Comparison of ENCODE assay signal across 26 mouse cellular contexts in the genomic region with DNA sequence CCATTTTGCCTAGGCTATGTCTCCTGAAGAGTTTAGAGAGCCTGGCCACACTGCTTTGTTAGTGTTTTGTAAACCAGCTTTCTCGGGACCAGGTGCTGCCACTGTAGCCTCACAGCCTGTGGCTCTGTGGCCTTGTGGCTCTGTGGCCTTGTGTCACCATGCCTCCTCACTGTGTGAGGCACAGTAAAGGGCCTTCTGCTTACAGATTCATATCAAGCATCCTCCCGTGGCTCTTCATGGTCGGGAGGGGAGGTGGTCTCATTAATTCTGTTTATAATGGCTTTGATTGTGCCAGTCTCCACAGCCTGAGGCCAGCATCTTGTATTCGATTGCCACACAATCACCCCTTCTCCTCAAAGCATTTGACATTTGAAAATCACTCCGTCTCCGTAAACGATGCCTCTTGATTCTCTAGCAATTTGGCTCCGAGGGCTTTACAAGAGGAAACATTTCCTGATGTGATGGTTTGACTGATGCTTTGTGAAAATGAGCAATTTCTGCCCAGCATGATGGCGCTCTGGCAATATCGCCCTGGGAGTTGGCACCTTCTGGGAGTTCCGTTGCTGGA. TPM values are rescaled to one million over a fixed set of nuclear protein-coding genes. Genes with fewer than 3 reads are reported as not detected.
DNase-seq lines count a peak whose midpoint lies in the region; ATAC-seq lines count a peak whose summit lies in the region.
"Had no signal": no experiment of that assay in that cellular context is flagged by ENCODE, and none has a peak within 500 bp of the region (broad histone marks: within the 10 kb centered on the region; RNA-seq: fewer than 3 reads in every experiment).

No protein-coding gene starts in this region.

- no peak overlapping the region for H3K4me2 ChIP-seq in forebrain, embryonic 14.5 days (ENCODE audit: low read length)
- H3K4me2 ChIP-seq in forebrain, embryonic 16.5 days (ENCODE audit: low read length): no peak overlapping the region
- no peak overlapping the region for H3K4me2 ChIP-seq in midbrain, embryonic 14.5 days (ENCODE audit: low read length)
- H3K4me2 ChIP-seq: hindbrain, embryonic 15.5 days; intestine, embryonic 15.5 days; liver, embryonic 12.5 days; stomach, embryonic 15.5 days had no signal

- H3K9ac ChIP-seq in forebrain, embryonic 14.5 days (ENCODE audit: low read length): no peak overlapping the region
- no peak overlapping the region for H3K9ac ChIP-seq in forebrain, embryonic 16.5 days (replicated peaks; ENCODE audit: low read depth, low read length)
- H3K9ac ChIP-seq in midbrain, embryonic 14.5 days (replicated peaks; ENCODE audit: low read length): no peak overlapping the region
- H3K9ac ChIP-seq: hindbrain, embryonic 15.5 days; intestine, embryonic 15.5 days; liver, embryonic 12.5 days; liver, postnatal 0 days; stomach, embryonic 15.5 days had no signal

- peaks cover 2% of the 10 kb centered on the region; the same call in 1 of the 2 replicates for H3K4me1 ChIP-seq in forebrain, embryonic 14.5 days (ENCODE audit: control insufficient read depth, insufficient read depth, low read length)
- H3K4me1 ChIP-seq in forebrain, embryonic 16.5 days (replicated peaks; ENCODE audit: control insufficient read depth, insufficient read depth, low read length): peaks cover 5% of the 10 kb centered on the region; the same call in 1 of the 2 replicates
- H3K4me1 ChIP-seq in midbrain, embryonic 10.5 days: no peaks in the 10 kb centered on the region
- H3K4me1 ChIP-seq in midbrain, embryonic 14.5 days (ENCODE audit: control insufficient read depth, insufficient read depth, low read length): no peaks in the 10 kb centered on the region
- H3K4me1 ChIP-seq: intestine, embryonic 15.5 days; liver, embryonic 12.5 days; stomach, embryonic 15.5 days had no signal

- ATAC-seq in forebrain, embryonic 14.5 days: peak; percentile 46; the same call in 1 of the 2 replicates
- ATAC-seq in forebrain, embryonic 16.5 days: no peak
- no peak for ATAC-seq in midbrain, embryonic 14.5 days (ENCODE audit: low FRiP score, low TSS enrichment)
- ATAC-seq: intestine, embryonic 15.5 days; liver, embryonic 12.5 days; liver, postnatal 0 days; midbrain, embryonic 16.5 days had no signal

- H3K9me3 ChIP-seq in forebrain, embryonic 14.5 days (replicated peaks; ENCODE audit: control insufficient read depth, low read length): no peaks in the 10 kb centered on the region
- H3K9me3 ChIP-seq in forebrain, embryonic 16.5 days (ENCODE audit: control insufficient read depth, low read length): no peaks in the 10 kb centered on the region
- H3K9me3 ChIP-seq in midbrain, embryonic 10.5 days (replicated peaks): no peaks in the 10 kb centered on the region
- H3K9me3 ChIP-seq in midbrain, embryonic 14.5 days (ENCODE audit: control insufficient read depth, low read length): no peaks in the 10 kb centered on the region
- H3K9me3 ChIP-seq: G1E; hindbrain, embryonic 15.5 days; intestine, embryonic 15.5 days; liver, embryonic 12.5 days; stomach, embryonic 15.5 days had no signal

- WGBS in forebrain, embryonic 14.5 days: 36% methylated on average over 11 of the region's 11 CpGs
- WGBS in forebrain, embryonic 16.5 days: 25% methylated on average over 11 of the region's 11 CpGs
- WGBS in midbrain, embryonic 10.5 days: 87% methylated on average over 11 of the region's 11 CpGs
- WGBS in midbrain, embryonic 14.5 days: 56% methylated on average over 11 of the region's 11 CpGs

- DNase-seq in forebrain, embryonic 14.5 days (ENCODE audit: low spot score): peak; percentile 34
- DNase-seq in midbrain, embryonic 10.5 days (ENCODE audit: low spot score): no peak
- no peak for DNase-seq in midbrain, embryonic 14.5 days
- DNase-seq in retina, postnatal 1 day: peak; percentile 50
- no peak for DNase-seq in retina, embryonic 14.5 days (ENCODE audit: low spot score)
- no peak for DNase-seq in layer of hippocampus, adult 8-10 months (ENCODE audit: low spot score in 2 of 2)
- DNase-seq: adrenal gland, adult 8-10 months; cerebellum, adult 8-10 months; cerebellum, postnatal 25 days; gastrocnemius, postnatal 14 days; heart, postnatal 14 days; kidney, adult 2 months; kidney, postnatal 36 days; left cerebral cortex, postnatal 4 days; liver, postnatal 0 days; lung, postnatal 36 days; right cerebral cortex, postnatal 14 days had no signal

- H3K27me3 ChIP-seq in forebrain, embryonic 14.5 days (replicated peaks; ENCODE audit: control insufficient read depth, insufficient read depth, low read length): no peaks in the 10 kb centered on the region; the same call in 1 of the 2 replicates
- H3K27me3 ChIP-seq in forebrain, embryonic 16.5 days (replicated peaks; ENCODE audit: control insufficient read depth, insufficient read depth, low read length): no peaks in the 10 kb centered on the region
- H3K27me3 ChIP-seq in midbrain, embryonic 10.5 days (ENCODE audit: low read depth, poor library complexity, severe bottlenecking): no peaks in the 10 kb centered on the region
- H3K27me3 ChIP-seq in midbrain, embryonic 14.5 days (ENCODE audit: control insufficient read depth, insufficient read depth, low read length): no peaks in the 10 kb centered on the region
- H3K27me3 ChIP-seq: hindbrain, embryonic 15.5 days; intestine, embryonic 15.5 days; liver, embryonic 12.5 days; stomach, embryonic 15.5 days had no signal

- no peak overlapping the region; the same call in 1 of the 2 replicates for H3K27ac ChIP-seq in forebrain, embryonic 14.5 days (ENCODE audit: low read depth, low read length)
- H3K27ac ChIP-seq in forebrain, embryonic 16.5 days (ENCODE audit: low read length): no peak overlapping the region
- H3K27ac ChIP-seq in midbrain, embryonic 10.5 days (replicated peaks): peak overlapping the region; percentile 1; the same call in 1 of the 2 replicates
- no peak overlapping the region for H3K27ac ChIP-seq in midbrain, embryonic 14.5 days (replicated peaks; ENCODE audit: low read depth, low read length)
- H3K27ac ChIP-seq: hindbrain, embryonic 15.5 days; intestine, embryonic 15.5 days; layer of hippocampus, adult 2 months; liver, embryonic 12.5 days; stomach, embryonic 15.5 days had no signal

- no peaks in the 10 kb centered on the region for H3K36me3 ChIP-seq in forebrain, embryonic 14.5 days (ENCODE audit: control insufficient read depth, insufficient read depth, low read length)
- H3K36me3 ChIP-seq in forebrain, embryonic 16.5 days (ENCODE audit: control insufficient read depth, insufficient read depth): no peaks in the 10 kb centered on the region
- no peaks in the 10 kb centered on the region for H3K36me3 ChIP-seq in midbrain, embryonic 10.5 days
- no peaks in the 10 kb centered on the region for H3K36me3 ChIP-seq in midbrain, embryonic 14.5 days (ENCODE audit: control insufficient read depth, insufficient read depth, low read length)
- H3K36me3 ChIP-seq: G1E; hindbrain, embryonic 15.5 days; intestine, embryonic 15.5 days; liver, embryonic 12.5 days; stomach, embryonic 15.5 days had no signal

- H3K4me3 ChIP-seq in forebrain, embryonic 14.5 days (ENCODE audit: low read depth, low read length): no peak overlapping the region
- no peak overlapping the region for H3K4me3 ChIP-seq in forebrain, embryonic 16.5 days (replicated peaks; ENCODE audit: low read length)
- H3K4me3 ChIP-seq in midbrain, embryonic 10.5 days: no peak overlapping the region
- no peak overlapping the region for H3K4me3 ChIP-seq in midbrain, embryonic 14.5 days (replicated peaks; ENCODE audit: low read depth, low read length)
- H3K4me3 ChIP-seq: hindbrain, embryonic 15.5 days; intestine, embryonic 15.5 days; layer of hippocampus, adult 2 months; liver, embryonic 12.5 days; myocyte; stomach, embryonic 15.5 days had no signal

RNA-seq across cellular contexts. Expression of a gene that starts 20.7 kb away (rescaled TPM):
- 20.4 and 26.6 TPM in 2 replicates for polyA plus RNA-seq in forebrain, embryonic 14.5 days (2014; fragmentation: Nextera tagmentation; extraction: Ambion mirVana)
- 31.2 and 33.7 TPM in 2 replicates for polyA plus RNA-seq in forebrain, embryonic 16.5 days (2015; fragmentation: Nextera tagmentation; extraction: Ambion mirVana)
- polyA plus RNA-seq in midbrain, embryonic 10.5 days (2016; fragmentation: Nextera tagmentation; extraction: Ambion mirVana): 12.8 and 14.1 TPM in 2 replicates
- 22.2 and 30.3 TPM in 2 replicates for polyA plus RNA-seq in midbrain, embryonic 14.5 days (2014; fragmentation: Nextera tagmentation; extraction: Ambion mirVana)
- 10 to 100 TPM; 24.5 to 29.2 (median 25.0) TPM for total RNA-seq in layer of hippocampus, adult 8-10 months (2022)

RNA-seq across cellular contexts. Expression of a gene that starts 56.2 kb away (rescaled TPM):
- 3.7 and 5.2 TPM in 2 replicates for polyA plus RNA-seq in forebrain, embryonic 14.5 days (2014; fragmentation: Nextera tagmentation; extraction: Ambion mirVana)
- 4.2 and 4.5 TPM in 2 replicates for polyA plus RNA-seq in forebrain, embryonic 16.5 days (2015; fragmentation: Nextera tagmentation; extraction: Ambion mirVana)
- 2.8 TPM in 2 replicates for polyA plus RNA-seq in midbrain, embryonic 10.5 days (2016; fragmentation: Nextera tagmentation; extraction: Ambion mirVana)
- 3.4 and 3.6 TPM in 2 replicates for polyA plus RNA-seq in midbrain, embryonic 14.5 days (2014; fragmentation: Nextera tagmentation; extraction: Ambion mirVana)
- 100 to 1,000 TPM; 108 to 152 (median 132) TPM for total RNA-seq in layer of hippocampus, adult 8-10 months (2022)

Comparison
In these comparisons a context has a peak if more than half of its experiments do, and no peak if none do; other contexts are left out.
1. DNase-seq: peak in forebrain, embryonic 14.5 days (single experiment) and retina, postnatal 1 day (single experiment); none in midbrain, embryonic 10.5 days (single experiment), midbrain, embryonic 14.5 days (single experiment), retina, embryonic 14.5 days (single experiment) and layer of hippocampus, adult 8-10 months (0 of 2).